Mouse (Mus musculus) adrenal gland, adult 2 months (tissue): ENCODE measurements around the gene Mdh2. TPM values are rescaled to one million over a fixed set of nuclear protein-coding genes. Genes with fewer than 3 reads are reported as not detected.

Experiments used
- DNase-seq: peaks from one replicate; pipeline ENCODE4 v3.0.0; 2021
- long read RNA-seq: library from polyadenylated mRNA; stranded (forward); transcript quantifications from one replicate; pipeline ENCODE4 v2.0.0, GENCODE M21; 2021
- polyA plus RNA-seq: library from polyadenylated mRNA; depleted of rRNA; stranded (reverse); fragments of >200 nt; gene quantifications from 2 replicates; pipeline ENCODE4 v1.2.3, GENCODE M21; 2012; rRNA removed
- total RNA-seq, 2 experiments: library from RNA; stranded (reverse); gene quantifications; 2 replicates each; pipeline ENCODE4 v1.2.3; 2021

Gene Mdh2
- 100 to 1,000 TPM; 593 to 606 TPM for total RNA-seq
- 1,232 and 1,278 TPM in 2 replicates for polyA plus RNA-seq
- long read RNA-seq, transcript Mdh2-201 (9 exons, 1,456 nt) = major isoform, 559 of 588 reads
- long read RNA-seq, partial matches to known transcripts = 22 of 588 reads
- long read RNA-seq, other reads (novel, unspliced or antisense) = 7 of 588 reads

DNA sequence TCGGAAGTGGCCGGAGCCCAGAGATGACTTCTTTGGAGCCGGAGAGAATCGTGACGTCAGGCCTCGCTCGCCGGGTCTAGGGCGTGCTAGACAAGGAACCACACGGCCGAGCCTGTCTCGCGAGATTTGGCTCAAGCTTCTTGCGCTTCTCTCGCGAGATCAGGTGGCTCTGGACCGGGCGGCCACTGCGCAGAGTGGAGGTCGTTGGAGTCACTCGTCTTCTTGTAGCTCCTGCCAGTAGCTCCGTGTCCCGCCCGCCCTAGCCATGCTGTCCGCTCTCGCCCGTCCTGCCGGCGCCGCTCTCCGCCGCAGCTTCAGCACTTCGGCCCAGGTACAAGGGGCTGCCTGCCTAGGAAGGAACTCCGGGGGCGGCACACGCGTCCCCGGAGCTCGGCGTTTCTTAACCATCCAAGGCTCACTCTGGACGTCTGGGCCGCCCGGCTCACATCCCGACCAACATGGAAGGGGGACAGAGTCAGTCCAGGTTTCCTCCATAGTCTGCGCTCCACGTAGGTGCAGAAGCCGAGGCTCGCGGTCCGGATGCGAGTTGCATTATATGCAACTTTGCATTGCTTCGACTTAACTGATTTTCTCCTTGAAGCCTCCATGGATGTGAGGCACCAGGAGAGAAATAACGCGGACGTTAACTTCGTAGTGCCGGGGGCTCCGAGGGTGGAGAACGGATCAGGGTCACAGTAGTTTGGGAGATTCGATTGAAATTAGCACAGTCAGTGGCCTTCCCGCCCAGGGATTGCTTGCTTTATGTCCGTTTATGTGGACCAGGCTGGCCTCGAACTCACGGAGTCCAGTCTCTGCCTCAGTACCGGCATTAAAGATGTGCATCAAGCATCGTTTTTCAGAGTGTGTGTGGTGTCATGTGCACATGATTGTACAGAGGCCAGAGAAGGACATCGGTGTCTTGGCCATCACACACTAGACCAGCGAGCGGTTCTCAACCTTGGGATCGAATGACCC lies at the start of gene Mdh2:
TSS of gene Mdh2 (plus strand) at position 10 of the 975 bp plus-strand sequence.
- DNase-seq = peak; percentile 99

GRCm38 (mm10) chr5:135729351-135729750 lies 48.9 kb upstream of the Mdh2 start:
- DNase-seq = no peak

- DNase-seq = no peak
Observed at GRCm38 (mm10) chr5:135730278-135730677, 48.0 kb upstream of the Mdh2 start.

DNA sequence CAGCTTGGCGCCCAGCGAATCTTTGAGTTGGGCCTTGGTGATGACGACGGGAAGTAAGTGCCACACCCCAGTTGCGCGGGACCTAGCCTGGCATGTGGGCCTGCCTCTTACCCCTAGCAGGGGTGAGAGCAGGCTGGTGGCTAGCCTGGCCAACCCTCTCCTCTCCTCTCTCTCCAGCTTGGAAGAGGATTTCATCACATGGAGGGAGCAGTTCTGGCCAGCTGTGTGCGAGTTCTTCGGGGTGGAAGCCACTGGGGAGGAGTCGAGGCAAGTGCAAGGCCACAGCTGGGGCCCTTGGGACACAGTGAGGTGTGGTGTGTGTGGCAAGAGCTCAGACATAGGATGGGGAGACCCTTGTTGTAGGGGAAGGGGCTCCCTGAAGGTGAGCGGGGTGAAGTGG lies 47.4 kb upstream of the Mdh2 start:
- no peak for DNase-seq

DNA sequence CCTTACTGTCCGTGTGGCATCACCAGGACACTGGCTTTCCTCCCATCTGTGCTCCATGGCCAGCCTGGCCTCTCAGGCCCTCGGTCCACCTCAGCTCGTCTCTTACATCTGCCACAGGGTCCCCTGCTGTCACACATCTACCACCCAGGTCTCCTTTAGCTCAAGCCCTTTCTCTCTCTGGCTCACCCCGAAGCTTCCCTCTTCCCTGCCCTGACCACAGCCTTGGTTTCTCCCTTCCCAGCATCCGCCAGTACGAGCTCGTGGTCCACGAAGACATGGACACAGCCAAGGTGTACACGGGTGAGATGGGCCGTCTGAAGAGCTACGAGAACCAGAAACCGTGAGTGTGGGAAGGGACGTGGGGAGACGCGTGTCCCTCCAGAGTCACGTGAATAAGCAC lies 47.0 kb upstream of the Mdh2 start:
- DNase-seq = no peak

DNA sequence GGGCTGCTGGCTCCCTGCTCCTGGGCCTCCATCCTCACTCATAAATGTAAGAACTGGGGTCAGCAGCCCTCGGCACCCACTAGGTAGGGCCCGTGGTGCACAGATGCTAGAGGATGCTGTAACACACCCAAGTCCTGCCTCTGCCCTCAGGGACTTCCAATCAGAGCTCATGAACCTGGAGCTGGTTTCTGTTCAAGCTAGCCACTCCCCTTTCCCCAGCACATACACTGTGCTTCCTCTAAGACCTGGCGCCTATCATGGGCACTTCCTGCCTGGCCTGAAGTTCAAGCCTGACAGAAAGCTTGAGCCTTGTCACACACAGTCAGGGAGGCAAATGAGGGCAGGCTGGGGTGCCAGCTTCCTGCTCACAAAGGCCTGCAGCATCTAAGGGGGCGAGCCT lies 45.2 kb upstream of the Mdh2 start:
- no peak for DNase-seq

DNA sequence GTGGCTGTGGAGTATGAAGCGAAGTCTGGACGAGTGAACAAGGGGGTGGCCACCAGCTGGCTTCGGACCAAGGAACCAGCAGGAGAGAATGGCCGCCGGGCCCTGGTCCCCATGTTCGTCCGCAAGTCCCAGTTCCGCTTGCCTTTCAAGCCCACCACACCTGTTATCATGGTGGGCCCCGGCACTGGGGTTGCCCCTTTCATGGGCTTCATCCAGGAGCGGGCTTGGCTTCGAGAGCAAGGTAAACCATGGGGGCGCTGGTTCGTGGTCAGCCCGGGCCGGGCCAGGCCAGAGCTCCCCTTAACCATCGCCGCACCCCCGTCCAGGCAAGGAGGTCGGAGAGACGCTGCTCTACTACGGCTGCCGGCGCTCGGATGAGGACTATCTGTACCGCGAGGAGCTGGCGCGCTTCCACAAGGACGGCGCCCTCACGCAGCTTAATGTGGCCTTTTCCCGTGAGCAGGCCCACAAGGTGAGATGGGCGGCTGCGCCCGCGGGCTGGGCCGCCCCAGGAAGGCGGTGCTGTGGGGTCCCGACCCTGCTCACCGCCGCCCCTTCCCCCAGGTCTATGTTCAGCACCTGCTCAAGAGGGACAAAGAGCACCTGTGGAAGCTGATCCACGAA lies 44.1 kb upstream of the Mdh2 start:
- peak; percentile 23 for DNase-seq

GRCm38 (mm10) chr5:135735741-135736140 lies 42.5 kb upstream of the Mdh2 start:
- no peak for DNase-seq

DNA sequence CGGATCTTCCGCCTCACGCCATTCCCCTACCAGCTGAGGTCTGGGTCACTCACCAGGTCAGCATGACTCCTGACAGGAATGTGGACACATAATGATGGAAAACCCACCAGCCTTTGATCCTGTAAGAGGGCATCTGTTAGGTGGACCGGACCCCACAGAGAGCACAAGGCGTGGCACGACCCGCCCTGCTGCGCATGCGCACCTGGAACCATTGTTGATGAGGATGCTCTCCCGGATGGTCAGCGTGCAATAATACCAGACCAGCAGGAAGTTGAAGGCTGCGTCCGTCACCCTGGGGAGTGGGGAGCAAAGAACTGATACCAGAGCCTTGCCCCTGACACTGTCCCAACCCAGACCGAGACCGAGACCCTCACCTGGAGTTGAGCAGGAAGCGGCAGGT lies 41.7 kb upstream of the Mdh2 start:
- no peak for DNase-seq

- no peak for DNase-seq
Observed at GRCm38 (mm10) chr5:135737154-135737553, 41.1 kb upstream of the Mdh2 start.

DNA sequence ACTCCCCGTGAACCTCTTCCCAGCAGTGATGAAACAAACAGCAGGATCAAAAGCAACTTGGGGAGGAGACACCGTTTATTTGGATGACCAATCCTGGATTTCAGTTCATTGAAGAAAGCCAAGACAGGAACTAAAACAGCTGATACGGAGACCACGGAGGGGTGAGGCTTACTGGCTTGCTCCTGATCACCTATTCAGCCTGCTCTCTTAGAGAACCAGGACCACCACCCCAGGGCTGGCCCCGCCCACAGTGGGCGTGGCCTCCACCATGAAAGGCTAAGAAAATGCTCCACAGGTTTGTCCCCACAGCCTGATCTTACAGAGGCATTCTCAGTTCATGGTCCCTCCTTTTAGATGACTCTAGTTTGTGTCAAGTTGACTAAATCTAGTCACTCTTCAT lies 40.0 kb upstream of the Mdh2 start:
- DNase-seq = no peak

- DNase-seq = no peak
Observed at GRCm38 (mm10) chr5:135742156-135742555, 36.1 kb upstream of the Mdh2 start.

DNA sequence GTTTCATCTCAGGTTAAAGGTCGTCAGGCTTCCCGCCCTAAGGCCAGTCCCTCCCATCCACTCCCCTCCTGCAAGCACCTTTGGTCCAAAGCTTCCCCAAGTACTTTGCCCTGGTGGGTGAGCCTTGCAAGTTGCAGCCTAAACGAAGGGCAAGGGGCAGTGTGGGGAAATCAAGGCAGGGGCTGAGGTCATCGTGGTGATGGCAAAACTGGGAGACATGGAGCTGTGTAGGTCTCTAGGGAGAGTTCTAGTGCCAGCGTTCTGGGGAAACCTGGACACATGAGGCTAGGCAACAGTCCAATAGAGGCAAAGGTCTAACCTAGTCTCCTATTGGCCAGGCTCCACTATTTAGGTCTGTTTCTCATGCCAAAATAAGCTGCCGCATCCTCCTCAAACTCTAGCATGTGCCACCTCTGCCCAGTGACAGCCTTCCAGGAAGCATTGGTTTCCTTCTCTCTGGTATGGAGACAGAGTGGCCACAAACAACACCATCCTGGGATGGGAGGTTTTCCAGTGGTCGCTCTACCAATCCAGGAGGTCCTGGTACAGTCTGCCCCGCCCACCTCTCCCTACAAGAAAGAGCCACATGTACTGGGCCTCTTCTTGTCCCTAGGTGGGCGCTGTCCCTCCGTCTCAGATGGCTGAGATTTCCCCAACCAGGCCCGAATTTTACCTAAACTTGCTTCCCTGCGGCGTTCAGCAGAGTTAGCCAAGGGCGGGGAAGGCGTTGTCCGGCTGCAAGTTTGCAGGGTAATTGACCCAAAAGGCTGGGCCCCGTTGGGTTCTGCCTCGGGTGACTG lies 35.1 kb upstream of the Mdh2 start:
- no peak for DNase-seq

- DNase-seq = peak; percentile 98
Observed at GRCm38 (mm10) chr5:135743741-135744609, 34.3 kb upstream of the Mdh2 start, which contains the start of gene Tmem120a. Gene Tmem120a (minus strand): TSS chr5:135744448.

DNA sequence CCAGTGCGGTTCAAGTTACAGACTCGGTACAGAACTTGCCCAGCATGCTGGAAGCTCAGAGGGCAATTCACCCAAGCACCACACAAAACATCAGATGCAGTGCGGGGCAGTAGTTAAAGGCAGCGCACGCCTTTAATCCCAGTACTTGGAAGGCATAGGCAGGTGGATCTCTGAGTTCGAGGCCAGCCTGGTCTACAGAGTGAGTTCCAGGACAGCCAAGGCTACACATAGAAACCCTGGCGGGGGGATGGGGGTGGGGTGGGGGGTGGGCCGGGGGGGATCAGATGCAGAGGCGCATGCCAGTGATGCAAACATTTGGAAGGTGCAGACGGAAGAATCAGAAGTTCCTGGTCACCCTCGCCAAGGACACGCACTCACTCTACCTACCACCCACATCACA lies 33.5 kb upstream of the Mdh2 start:
- no peak for DNase-seq

DNA sequence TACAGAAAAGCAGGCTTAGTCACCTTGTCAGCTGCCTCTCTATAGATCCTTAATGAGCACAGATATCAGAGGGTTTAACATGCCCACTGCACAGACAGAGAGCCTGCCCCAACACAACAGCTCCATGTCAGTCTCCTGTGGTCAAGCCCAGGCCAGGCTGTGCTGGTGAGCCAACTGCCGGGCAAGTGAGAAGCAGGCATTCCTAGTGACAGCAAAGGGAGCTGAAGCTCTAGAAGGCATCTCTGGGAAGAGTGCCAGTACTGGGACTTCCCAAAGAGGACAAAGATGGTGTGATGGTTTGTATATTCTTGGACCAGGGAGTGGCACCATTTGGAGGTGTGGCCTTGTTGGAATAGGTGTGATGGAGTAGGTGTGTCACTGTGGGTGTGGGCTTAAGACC lies 27.2 kb upstream of the Mdh2 start:
- no peak for DNase-seq

GRCm38 (mm10) chr5:135751595-135751994 lies 26.7 kb upstream of the Mdh2 start:
- no peak for DNase-seq

GRCm38 (mm10) chr5:135761881-135762280 lies 16.4 kb upstream of the Mdh2 start:
- DNase-seq = peak; percentile 41

DNA sequence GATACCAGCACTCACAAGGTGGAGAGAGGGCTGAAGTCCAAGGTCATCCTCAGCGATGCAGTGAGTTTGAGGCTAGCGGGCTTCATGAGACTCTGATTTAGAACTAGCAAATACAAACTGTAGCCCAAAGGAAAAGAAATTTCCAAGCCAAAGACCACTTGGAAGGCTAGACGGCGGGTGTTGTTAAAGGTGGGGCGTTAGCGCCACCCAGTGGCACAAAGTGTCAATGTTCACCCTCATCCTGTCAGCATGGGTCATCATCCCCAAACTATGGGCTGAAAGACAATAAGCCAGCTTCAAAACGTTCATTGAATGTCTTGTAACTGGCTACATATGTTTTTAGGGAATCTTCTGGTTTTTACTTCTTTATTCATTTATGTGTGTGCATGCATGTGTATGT lies 14.8 kb upstream of the Mdh2 start:
- DNase-seq = peak; percentile 66

GRCm38 (mm10) chr5:135764971-135765370 lies 13.3 kb upstream of the Mdh2 start:
- DNase-seq = no peak

- no peak for DNase-seq
Observed at GRCm38 (mm10) chr5:135772519-135772918, 5.8 kb upstream of the Mdh2 start.
